Mouse (Mus musculus) brain, embryonic 14.5 days (tissue): ENCODE measurements around the gene Kcnk7.

ENCODE experiments used
- CTCF ChIP-seq: fragments of 200-500 bp; IDR thresholded peaks from 2 replicates; pipeline ENCODE4 v1.5.1; 2012; ENCODE audit warnings: inconsistent platforms, mild to moderate bottlenecking, moderate library complexity, borderline replicate concordance; ENCODE audit not compliant: insufficient read depth, insufficient read length; ENCODE audit errors: extremely low read depth
- POLR2A ChIP-seq: fragments of 200-500 bp; IDR thresholded peaks from 2 replicates; pipeline ENCODE4 v1.6.1; 2012; ENCODE audit warnings: mild to moderate bottlenecking, inconsistent platforms, borderline replicate concordance; ENCODE audit not compliant: poor library complexity, insufficient read depth, insufficient read length, severe bottlenecking; ENCODE audit errors: extremely low read depth

GRCm38 (mm10) chr19:5691601-5692000 is 12.6 kb upstream of the Kcnk7 start:
- TF ChIP-seq CTCF = no peak
- TF ChIP-seq POLR2A = no peak
